Mouse (Mus musculus): ENCODE data around the gene Kcnn4. TPM values are rescaled to one million over a fixed set of nuclear protein-coding genes. Genes with fewer than 3 reads are reported as not detected.

The Kcnn4 gene
- polyA plus RNA-seq, 1 experiment from 2014 or later: 10.9 TPM

DNA sequence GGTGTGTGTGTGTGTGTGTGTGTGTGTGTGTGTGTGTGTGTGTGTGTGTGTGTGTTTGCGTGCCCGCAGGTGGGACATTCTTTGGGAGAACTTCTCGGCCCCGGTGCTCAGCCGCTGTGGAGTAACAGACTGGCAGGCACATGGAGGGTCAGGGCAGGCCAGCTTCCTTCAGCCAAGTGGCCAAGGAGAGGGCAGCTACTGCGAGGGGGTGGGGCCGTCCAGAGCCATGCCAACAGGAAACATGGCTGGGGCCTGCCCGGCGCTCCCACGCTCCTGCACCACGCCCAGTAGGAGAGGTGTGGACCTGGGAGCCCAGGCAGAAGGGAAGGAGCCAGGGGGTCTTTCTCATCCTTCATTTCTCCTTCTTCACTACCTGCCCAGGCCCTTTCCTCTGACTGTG is 2.2 kb downstream of the Kcnn4 start:
- Histone ChIP-seq H3K9me3 (replicated peaks; ENCODE audit: control insufficient read depth, low read length) (no peaks in the 10 kb centered on the region), H3K4me2 (ENCODE audit: low read depth, low read length) (peak overlapping the region; percentile 14; the same call in 1 of the 2 replicates), H3K27ac (ENCODE audit: low read length) (peak overlapping the region; percentile 45), H3K9ac (ENCODE audit: low read length) (peak overlapping the region; percentile 38; the same call in 1 of the 2 replicates), H3K36me3 (ENCODE audit: control insufficient read depth, insufficient read depth) (no peaks in the 10 kb centered on the region), H3K4me1 (ENCODE audit: control insufficient read depth, insufficient read depth, low read length) (peaks cover 13% of the 10 kb centered on the region), H3K27me3 (ENCODE audit: control insufficient read depth, insufficient read depth, low read length) (peaks cover 2% of the 10 kb centered on the region; the same call in 1 of the 2 replicates), H3K4me3 (ENCODE audit: low read length) (peak overlapping the region; percentile 27)
- WGBS: 59% methylated on average over 9 of the region's 11 CpGs
- no peak for ATAC-seq (replicated peaks; ENCODE audit: extremely low read depth, insufficient read depth, low FRiP score)

DNA sequence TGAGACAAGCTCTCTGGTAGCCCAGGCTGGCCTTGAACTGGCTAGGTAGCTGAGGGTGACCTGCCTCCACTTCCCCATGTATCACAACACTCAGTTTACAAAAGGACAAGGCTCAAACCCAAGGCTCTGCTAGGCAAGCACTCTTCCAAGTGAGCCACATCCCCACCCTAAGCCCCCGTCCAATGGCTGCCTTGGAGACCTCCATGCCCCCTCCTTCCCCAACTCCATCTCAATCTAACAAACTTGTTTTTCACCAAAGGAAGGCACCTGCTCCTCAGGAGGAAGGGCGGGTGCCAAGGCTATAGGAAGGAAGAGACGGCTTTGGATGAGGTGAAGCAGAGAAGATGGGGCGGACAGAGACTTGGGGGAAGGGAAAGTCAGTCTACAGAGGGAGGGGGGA is 2.7 kb downstream of the Kcnn4 start:
- H3K27ac ChIP-seq (ENCODE audit: low read length): peak overlapping the region; percentile 45
- 56% methylated on average over 4 of the region's 4 CpGs for WGBS
- H3K9ac ChIP-seq (ENCODE audit: low read length): no peak overlapping the region
- H3K27me3 ChIP-seq (ENCODE audit: control insufficient read depth, insufficient read depth, low read length): peaks cover 2% of the 10 kb centered on the region; the same call in 1 of the 2 replicates
- H3K4me3 ChIP-seq (ENCODE audit: low read length): no peak overlapping the region; the same call in 1 of the 2 replicates
- H3K4me1 ChIP-seq (ENCODE audit: control insufficient read depth, insufficient read depth, low read length): peaks cover 15% of the 10 kb centered on the region
- no peaks in the 10 kb centered on the region for H3K9me3 ChIP-seq (replicated peaks; ENCODE audit: control insufficient read depth, low read length)
- no peaks in the 10 kb centered on the region for H3K36me3 ChIP-seq (ENCODE audit: control insufficient read depth, insufficient read depth)
- H3K4me2 ChIP-seq (ENCODE audit: low read depth, low read length): peak overlapping the region; percentile 14; the same call in 1 of the 2 replicates
- ATAC-seq (replicated peaks; ENCODE audit: extremely low read depth, insufficient read depth, low FRiP score): no peak

DNA sequence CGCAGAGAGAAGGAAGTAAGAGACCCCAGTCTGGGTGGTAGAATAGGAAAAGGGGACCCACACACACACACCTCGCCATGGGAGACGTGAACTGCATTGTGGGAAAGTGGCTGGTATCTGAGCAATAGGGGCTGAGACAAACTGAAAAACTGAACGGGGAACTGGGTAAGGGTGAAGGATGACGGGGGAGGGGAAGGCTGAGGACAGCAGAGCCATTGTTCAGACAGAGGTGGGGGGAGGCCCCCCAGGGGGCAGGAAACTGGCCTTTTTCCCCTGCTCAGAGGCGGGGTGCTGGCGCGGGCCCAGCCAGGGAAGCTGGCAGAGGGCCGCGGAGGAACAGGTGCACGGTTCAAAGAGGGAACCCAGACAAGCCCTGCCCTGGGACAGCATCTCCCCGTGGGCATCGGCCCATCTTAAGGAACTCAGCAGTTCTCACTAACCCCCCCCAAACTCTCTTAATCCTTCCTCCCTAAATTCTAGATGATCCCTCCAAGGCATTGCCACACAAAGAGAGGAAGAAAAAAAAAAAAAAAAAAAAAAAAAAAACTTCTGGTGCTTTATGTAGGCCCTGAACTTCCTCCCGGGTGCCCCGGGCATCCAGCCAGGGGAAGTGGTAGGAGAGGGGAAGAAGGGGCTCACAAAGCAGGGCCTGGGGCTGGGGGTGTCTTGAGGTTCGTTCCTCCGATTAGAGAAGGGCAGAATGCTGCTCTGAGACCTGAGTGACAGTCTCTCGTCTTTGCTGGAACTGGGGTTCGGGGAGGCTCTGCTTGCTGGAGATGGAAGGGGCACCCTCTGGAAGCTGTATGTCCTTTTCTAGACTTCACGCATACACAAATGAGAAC is 3.7 kb downstream of the Kcnn4 start:
- Histone ChIP-seq H3K4me2 (ENCODE audit: low read depth, low read length) (peak overlapping the region; percentile 40), H3K36me3 (ENCODE audit: control insufficient read depth, insufficient read depth) (no peaks in the 10 kb centered on the region), H3K9ac (ENCODE audit: low read length) (0 out of 2 replicates have a peak overlapping the region, but pooled peaks have one; percentile 11), H3K4me1 (ENCODE audit: control insufficient read depth, insufficient read depth, low read length) (peaks cover 15% of the 10 kb centered on the region), H3K4me3 (ENCODE audit: low read length) (peak overlapping the region; percentile 7; the same call in 1 of the 2 replicates), H3K9me3 (replicated peaks; ENCODE audit: control insufficient read depth, low read length) (no peaks in the 10 kb centered on the region), H3K27ac (ENCODE audit: low read length) (peak overlapping the region; percentile 77), H3K27me3 (ENCODE audit: control insufficient read depth, insufficient read depth, low read length) (peaks cover 2% of the 10 kb centered on the region; the same call in 1 of the 2 replicates)
- peak; percentile 8; the same call in 1 of the 2 replicates for ATAC-seq (replicated peaks; ENCODE audit: extremely low read depth, insufficient read depth, low FRiP score)
- 45% methylated on average over 17 of the region's 20 CpGs for WGBS

DNA sequence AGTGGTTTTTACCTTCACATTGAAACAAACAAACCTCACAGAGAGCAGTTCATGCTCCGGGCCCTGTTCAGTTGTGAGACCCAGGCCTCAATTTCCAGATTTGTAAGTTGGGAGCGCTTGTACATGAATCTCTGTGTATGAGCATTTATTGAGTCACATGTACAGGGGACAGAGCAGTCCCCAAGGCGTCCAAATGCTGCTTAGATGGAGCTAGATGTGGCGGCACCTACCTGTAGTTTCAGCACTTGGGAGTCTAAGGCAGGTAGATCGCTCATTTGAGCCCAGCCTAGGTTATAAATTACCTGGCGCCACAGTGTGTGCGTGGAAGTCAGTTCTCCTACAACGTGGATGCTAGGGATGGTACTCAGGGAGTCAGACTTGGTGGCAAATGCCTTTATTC is 6.4 kb downstream of the Kcnn4 start:
- no peaks in the 10 kb centered on the region for H3K9me3 ChIP-seq (replicated peaks; ENCODE audit: control insufficient read depth, low read length)
- no peak overlapping the region for H3K9ac ChIP-seq (ENCODE audit: low read length)
- H3K36me3 ChIP-seq (ENCODE audit: control insufficient read depth, insufficient read depth): no peaks in the 10 kb centered on the region
- 86% methylated on average over 8 of the region's 8 CpGs for WGBS
- peaks cover 15% of the 10 kb centered on the region for H3K4me1 ChIP-seq (ENCODE audit: control insufficient read depth, insufficient read depth, low read length)
- no peaks in the 10 kb centered on the region; the same call in 1 of the 2 replicates for H3K27me3 ChIP-seq (ENCODE audit: control insufficient read depth, insufficient read depth, low read length)
- H3K27ac ChIP-seq (ENCODE audit: low read length): no peak overlapping the region
- ATAC-seq (replicated peaks; ENCODE audit: extremely low read depth, insufficient read depth, low FRiP score): no peak
- H3K4me3 ChIP-seq (ENCODE audit: low read length): no peak overlapping the region
- no peak overlapping the region for H3K4me2 ChIP-seq (ENCODE audit: low read depth, low read length)

DNA sequence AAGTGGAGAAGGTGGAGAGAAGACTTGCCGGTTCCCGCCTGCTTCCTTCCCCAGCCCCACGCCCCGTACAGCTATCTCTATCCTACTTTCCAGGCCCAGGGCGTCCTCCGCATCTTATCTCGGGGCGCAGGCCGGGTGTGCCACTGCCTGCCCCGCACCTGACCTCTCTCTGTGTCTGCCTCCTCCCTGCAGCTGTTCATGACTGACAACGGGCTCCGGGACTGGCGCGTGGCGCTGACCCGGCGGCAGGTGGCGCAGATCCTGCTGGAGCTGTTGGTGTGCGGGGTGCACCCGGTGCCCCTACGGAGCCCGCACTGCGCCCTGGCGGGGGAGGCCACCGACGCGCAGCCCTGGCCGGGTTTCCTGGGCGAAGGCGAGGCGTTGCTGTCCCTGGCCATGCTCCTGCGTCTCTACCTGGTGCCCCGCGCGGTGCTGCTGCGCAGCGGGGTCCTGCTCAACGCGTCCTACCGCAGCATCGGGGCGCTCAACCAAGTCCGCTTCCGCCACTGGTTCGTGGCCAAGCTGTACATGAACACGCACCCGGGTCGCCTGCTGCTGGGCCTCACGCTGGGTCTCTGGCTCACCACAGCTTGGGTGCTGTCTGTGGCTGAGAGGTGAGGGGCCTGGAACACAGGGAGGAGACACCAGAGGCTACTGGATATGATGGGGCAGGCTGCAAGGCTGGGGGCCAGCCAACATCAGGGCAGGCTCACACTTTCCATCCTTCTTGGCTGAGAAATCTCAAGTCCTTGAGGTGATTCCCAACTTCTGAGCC is 7.2 kb downstream of the Kcnn4 start:
- Histone ChIP-seq H3K4me3 (ENCODE audit: low read length) (peak overlapping the region; percentile 39), H3K27ac (ENCODE audit: low read length) (0 out of 2 replicates have a peak overlapping the region, but pooled peaks have one; percentile 52), H3K36me3 (ENCODE audit: control insufficient read depth, insufficient read depth) (no peaks in the 10 kb centered on the region), H3K4me1 (ENCODE audit: control insufficient read depth, insufficient read depth, low read length) (peaks cover 15% of the 10 kb centered on the region), H3K27me3 (ENCODE audit: control insufficient read depth, insufficient read depth, low read length) (no peaks in the 10 kb centered on the region; the same call in 1 of the 2 replicates), H3K9me3 (replicated peaks; ENCODE audit: control insufficient read depth, low read length) (no peaks in the 10 kb centered on the region), H3K4me2 (ENCODE audit: low read depth, low read length) (peak overlapping the region; percentile 68), H3K9ac (ENCODE audit: low read length) (peak overlapping the region; percentile 43)
- peak; percentile 49 for ATAC-seq (replicated peaks; ENCODE audit: extremely low read depth, insufficient read depth, low FRiP score)
- WGBS: 9% methylated on average over 49 of the region's 49 CpGs

DNA sequence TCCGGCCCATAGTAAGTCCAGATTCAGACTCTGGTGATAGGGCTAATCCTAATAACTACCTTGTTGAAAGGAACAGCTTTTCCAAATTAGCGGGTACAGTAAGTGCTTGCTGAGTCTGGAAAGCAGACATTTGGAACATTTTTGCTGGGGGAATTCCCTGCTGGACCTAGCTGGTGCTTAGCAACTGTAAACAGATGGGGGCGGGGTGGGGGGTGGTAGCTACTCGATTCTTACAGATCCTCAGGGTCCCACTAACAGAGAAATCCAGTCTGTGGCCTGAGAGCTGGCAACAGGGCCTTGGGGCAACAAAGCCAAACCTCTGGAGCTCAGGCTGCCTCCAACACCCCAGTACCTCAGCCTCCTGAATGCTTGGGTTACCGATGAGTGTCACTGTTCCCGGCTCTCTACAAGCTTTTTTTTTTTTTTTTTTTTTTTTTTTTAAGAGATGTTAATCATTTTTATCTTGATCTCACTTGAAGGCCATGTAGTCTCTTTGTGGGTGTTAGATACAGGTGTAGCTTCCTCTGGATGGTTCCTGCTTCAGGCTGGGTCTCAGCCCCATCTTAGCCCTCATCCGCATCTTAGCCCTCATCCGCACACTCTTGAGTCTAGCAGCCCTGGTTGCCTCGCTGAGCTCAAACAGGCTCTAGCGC is 8.1 kb downstream of the Kcnn4 start:
- H3K4me2 ChIP-seq (ENCODE audit: low read depth, low read length): no peak overlapping the region
- 66% methylated on average over 10 of the region's 10 CpGs for WGBS
- no peak overlapping the region for H3K4me3 ChIP-seq (ENCODE audit: low read length)
- no peak overlapping the region for H3K9ac ChIP-seq (ENCODE audit: low read length)
- no peak for ATAC-seq (replicated peaks; ENCODE audit: extremely low read depth, insufficient read depth, low FRiP score)
- H3K27me3 ChIP-seq (ENCODE audit: control insufficient read depth, insufficient read depth, low read length): no peaks in the 10 kb centered on the region; the same call in 1 of the 2 replicates
- no peaks in the 10 kb centered on the region for H3K9me3 ChIP-seq (replicated peaks; ENCODE audit: control insufficient read depth, low read length)
- peaks cover 13% of the 10 kb centered on the region for H3K4me1 ChIP-seq (ENCODE audit: control insufficient read depth, insufficient read depth, low read length)
- H3K36me3 ChIP-seq (ENCODE audit: control insufficient read depth, insufficient read depth): no peaks in the 10 kb centered on the region
- peak overlapping the region; percentile 31; the same call in 1 of the 2 replicates for H3K27ac ChIP-seq (ENCODE audit: low read length)

DNA sequence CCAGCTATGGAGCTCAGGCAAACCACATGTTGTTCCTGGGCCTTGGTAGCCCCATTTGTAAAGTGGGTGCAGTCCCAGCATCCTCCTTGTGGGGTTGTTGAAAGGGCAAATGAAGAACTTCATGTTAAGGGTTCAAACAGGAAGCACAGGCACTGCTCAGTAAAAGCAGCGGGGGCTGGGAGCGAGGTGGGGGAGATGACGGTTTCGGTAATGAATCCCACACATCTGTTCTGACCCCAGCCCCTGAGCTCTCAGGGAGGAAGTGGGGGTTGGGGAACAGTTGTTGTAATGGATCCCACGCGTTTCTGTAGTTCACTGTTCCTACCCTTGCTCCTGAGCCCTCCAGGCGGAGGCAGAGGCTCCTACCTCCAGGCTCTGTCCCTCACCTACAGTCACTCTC is 9.9 kb downstream of the Kcnn4 start:
- Histone ChIP-seq H3K4me2 (ENCODE audit: low read depth, low read length) (no peak overlapping the region), H3K4me1 (ENCODE audit: control insufficient read depth, insufficient read depth, low read length) (peaks cover 7% of the 10 kb centered on the region), H3K36me3 (ENCODE audit: control insufficient read depth, insufficient read depth) (no peaks in the 10 kb centered on the region), H3K4me3 (ENCODE audit: low read length) (no peak overlapping the region), H3K27ac (ENCODE audit: low read length) (peak overlapping the region; percentile 17; the same call in 1 of the 2 replicates), H3K9me3 (replicated peaks; ENCODE audit: control insufficient read depth, low read length) (no peaks in the 10 kb centered on the region), H3K27me3 (ENCODE audit: control insufficient read depth, insufficient read depth, low read length) (peaks cover 4% of the 10 kb centered on the region; the same call in 1 of the 2 replicates), H3K9ac (ENCODE audit: low read length) (no peak overlapping the region)
- 43% methylated on average over 7 of the region's 7 CpGs for WGBS
- ATAC-seq (replicated peaks; ENCODE audit: extremely low read depth, insufficient read depth, low FRiP score): 0 out of 2 replicates have a peak, but pooled peaks have one; percentile 8

DNA sequence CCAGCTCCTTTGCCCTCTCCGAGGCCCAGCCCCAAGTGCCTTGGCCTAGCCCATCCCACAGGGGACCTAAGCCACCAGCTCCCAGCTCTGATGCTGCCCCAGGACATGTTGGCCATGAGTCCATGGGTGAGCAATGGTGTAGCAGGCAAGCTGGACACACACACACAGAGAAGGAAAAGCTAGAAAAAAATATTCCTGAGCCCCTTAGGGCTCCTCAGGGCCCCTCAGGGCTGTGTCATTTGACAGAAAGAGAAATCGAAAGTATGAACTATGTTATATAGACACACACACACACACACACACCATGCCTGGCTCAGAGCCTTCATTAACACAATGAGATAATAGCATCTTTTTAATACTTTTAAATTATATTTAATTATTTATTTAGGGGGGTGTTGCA is 10.3 kb downstream of the Kcnn4 start:
- no peak for ATAC-seq (replicated peaks; ENCODE audit: extremely low read depth, insufficient read depth, low FRiP score)
- H3K4me3 ChIP-seq (ENCODE audit: low read length): no peak overlapping the region
- peaks cover 7% of the 10 kb centered on the region for H3K4me1 ChIP-seq (ENCODE audit: control insufficient read depth, insufficient read depth, low read length)
- H3K27me3 ChIP-seq (ENCODE audit: control insufficient read depth, insufficient read depth, low read length): peaks cover 4% of the 10 kb centered on the region; the same call in 1 of the 2 replicates
- H3K9me3 ChIP-seq (replicated peaks; ENCODE audit: control insufficient read depth, low read length): no peaks in the 10 kb centered on the region
- WGBS: 65% methylated on average over 2 of the region's 2 CpGs
- H3K4me2 ChIP-seq (ENCODE audit: low read depth, low read length): no peak overlapping the region
- 0 out of 2 replicates have a peak overlapping the region, but pooled peaks have one; percentile 17 for H3K27ac ChIP-seq (ENCODE audit: low read length)
- no peak overlapping the region for H3K9ac ChIP-seq (ENCODE audit: low read length)
- no peaks in the 10 kb centered on the region for H3K36me3 ChIP-seq (ENCODE audit: control insufficient read depth, insufficient read depth)
